Mouse (Mus musculus) cerebellum, postnatal 10 days (tissue): Measurements from ENCODE around the gene Fsip1.
A peak's percentile ranks its signal among the peaks of the same experiment; 100 is the strongest.

Experiments used
- DNase-seq, 2 experiments: peaks; one replicate each; pipeline ENCODE4 v3.0.0; 2021; ENCODE audit warnings: mixed read lengths in 2 of 2

Gene Fsip1

GRCm38 (mm10) chr2:118123743-118124142 is 133.0 kb downstream of the Fsip1 start:
- DNase-seq, result no peak

GRCm38 (mm10) chr2:118122291-118122690 is 134.5 kb downstream of the Fsip1 start:
- DNase-seq, result no peak

GRCm38 (mm10) chr2:118120751-118121150 is 136.0 kb downstream of the Fsip1 start:
- no peak for DNase-seq

GRCm38 (mm10) chr2:118120095-118120494 is 136.7 kb downstream of the Fsip1 start:
- DNase-seq, result no peak

GRCm38 (mm10) chr2:118119684-118120083 is 137.1 kb downstream of the Fsip1 start:
- DNase-seq, result no peak

- peak in 1 of 2 experiments; percentile 6 for DNase-seq
These were observed 138.3 kb downstream of the Fsip1 start for GRCm38 (mm10) chr2:118118515-118118914.

GRCm38 (mm10) chr2:118118045-118118444 is 138.7 kb downstream of the Fsip1 start:
- no peak for DNase-seq

- DNase-seq, result no peak
These were observed 139.4 kb downstream of the Fsip1 start for GRCm38 (mm10) chr2:118117401-118117800.

GRCm38 (mm10) chr2:118116754-118117290 is 139.9 kb downstream of the Fsip1 start:
- DNase-seq, result peak; percentile 31 to 55

GRCm38 (mm10) chr2:118116180-118116579 is 140.6 kb downstream of the Fsip1 start:
- DNase-seq, result peak in 1 of 2 experiments; percentile 3

- DNase-seq, result peak in 1 of 2 experiments; percentile 6
These were observed 141.1 kb downstream of the Fsip1 start for GRCm38 (mm10) chr2:118115647-118116046.

- DNase-seq, result peak in 1 of 2 experiments; percentile 5
These were observed 142.1 kb downstream of the Fsip1 start for GRCm38 (mm10) chr2:118114671-118115070.

GRCm38 (mm10) chr2:118113808-118114524 is 142.8 kb downstream of the Fsip1 start:
- DNase-seq, result peak; percentile 28 to 33

GRCm38 (mm10) chr2:118112846-118113479 is 143.8 kb downstream of the Fsip1 start:
- DNase-seq, result peak; percentile 66 to 79

- DNase-seq, result peak in 1 of 2 experiments; percentile 7
These were observed 144.3 kb downstream of the Fsip1 start for GRCm38 (mm10) chr2:118112438-118112837.

- DNase-seq, result peak; percentile 52 to 69
These were observed 145.2 kb downstream of the Fsip1 start, which contains the start of gene Thbs1 for GRCm38 (mm10) chr2:118111488-118112131. TSS of gene Thbs1 (plus strand) at chr2:118111876.

GRCm38 (mm10) chr2:118111116-118111487 is 145.7 kb downstream of the Fsip1 start:
- peak; percentile 90 to 93 for DNase-seq

- DNase-seq, result peak; percentile 21 to 28
These were observed 146.4 kb downstream of the Fsip1 start for GRCm38 (mm10) chr2:118110225-118110915.

GRCm38 (mm10) chr2:118102169-118102568 is 154.6 kb downstream of the Fsip1 start:
- DNase-seq, result no peak

GRCm38 (mm10) chr2:118099104-118099503 is 157.7 kb downstream of the Fsip1 start:
- no peak for DNase-seq

GRCm38 (mm10) chr2:118091226-118091625 is 165.5 kb downstream of the Fsip1 start:
- no peak for DNase-seq

- no peak for DNase-seq
These were observed 169.6 kb downstream of the Fsip1 start for GRCm38 (mm10) chr2:118087044-118087726.
